Comparison of ENCODE assay signal across 17 mouse cellular contexts in genomic region chr12:76573381-76573780, GRCm38 (mm10). TPM values are rescaled to one million over a fixed set of nuclear protein-coding genes. Genes with fewer than 3 reads are reported as not detected.
DNase-seq lines count a peak whose midpoint lies in the region; ATAC-seq and TF ChIP-seq lines count a peak whose summit lies in the region.
"Had no signal": no experiment of that assay in that cellular context is flagged by ENCODE, and none has a peak within 500 bp of the region (broad histone marks: within the 10 kb centered on the region; RNA-seq: fewer than 3 reads in every experiment).

No protein-coding gene starts in this region.

- TF ChIP-seq POLR2A in kidney, adult 2 months (IDR thresholded peaks at IDR 0.05; ENCODE audit: low read depth, low read length): peak; percentile 1
- TF ChIP-seq POLR2A in heart, adult 2 months (IDR thresholded peaks at IDR 0.05; ENCODE audit: insufficient read depth, low read depth, low read length): no peak

- no peak for ATAC-seq in kidney, postnatal 0 days (replicated peaks; ENCODE audit: low FRiP score, low read depth)
- ATAC-seq in hindbrain, embryonic 14.5 days (ENCODE audit: low FRiP score): no peak
- ATAC-seq: forebrain, embryonic 16.5 days; hindbrain, embryonic 16.5 days had no signal

- H3K36me3 ChIP-seq in kidney, adult 2 months (ENCODE audit: control insufficient read depth, insufficient read depth, low read length): peaks cover 11% of the 10 kb centered on the region
- H3K36me3 ChIP-seq in kidney, postnatal 0 days (ENCODE audit: insufficient read depth, low read length): peaks cover 39% of the 10 kb centered on the region
- no peaks in the 10 kb centered on the region for H3K36me3 ChIP-seq in heart, adult 2 months (ENCODE audit: control insufficient read depth, insufficient read depth, low read length)
- H3K36me3 ChIP-seq in hindbrain, embryonic 14.5 days (replicated peaks; ENCODE audit: control insufficient read depth, insufficient read depth): no peaks in the 10 kb centered on the region
- H3K36me3 ChIP-seq: forebrain, embryonic 12.5 days had no signal

- peaks cover 19% of the 10 kb centered on the region; the same call in 1 of the 2 replicates for H3K4me1 ChIP-seq in kidney, adult 2 months (ENCODE audit: control insufficient read depth, insufficient read depth, low read length)
- peaks cover 14% of the 10 kb centered on the region for H3K4me1 ChIP-seq in kidney, postnatal 0 days (replicated peaks; ENCODE audit: insufficient read depth, low read length)
- H3K4me1 ChIP-seq in heart, adult 2 months (ENCODE audit: control insufficient read depth, insufficient read depth, low read length): peaks cover 2% of the 10 kb centered on the region; the same call in 1 of the 2 replicates
- no peaks in the 10 kb centered on the region for H3K4me1 ChIP-seq in hindbrain, embryonic 14.5 days (replicated peaks; ENCODE audit: control insufficient read depth, insufficient read depth, low read length)
- H3K4me1 ChIP-seq: forebrain, embryonic 12.5 days had no signal

- no peaks in the 10 kb centered on the region for H3K27me3 ChIP-seq in kidney, adult 2 months (replicated peaks; ENCODE audit: control insufficient read depth, insufficient read depth, low read length)
- H3K27me3 ChIP-seq in kidney, postnatal 0 days (ENCODE audit: insufficient read depth, low read length): no peaks in the 10 kb centered on the region
- H3K27me3 ChIP-seq in heart, adult 2 months (ENCODE audit: control insufficient read depth, insufficient read depth, low read length): no peaks in the 10 kb centered on the region
- no peaks in the 10 kb centered on the region for H3K27me3 ChIP-seq in hindbrain, embryonic 14.5 days (ENCODE audit: control insufficient read depth, insufficient read depth, low read length)
- H3K27me3 ChIP-seq: embryonic facial prominence, embryonic 12.5 days; forebrain, embryonic 12.5 days; heart, embryonic 13.5 days had no signal

- no peak for TF ChIP-seq EP300 in heart, adult 2 months (IDR thresholded peaks at IDR 0.05; ENCODE audit: insufficient read depth, low read depth, low read length)

- H3K27ac ChIP-seq in kidney, adult 2 months (ENCODE audit: insufficient read depth, low read depth, low read length): peak overlapping the region; percentile 96
- H3K27ac ChIP-seq in kidney, postnatal 0 days: peak overlapping the region; percentile 89
- no peak overlapping the region for H3K27ac ChIP-seq in heart, adult 2 months
- no peak overlapping the region for H3K27ac ChIP-seq in hindbrain, embryonic 14.5 days
- H3K27ac ChIP-seq: embryonic facial prominence, embryonic 12.5 days; forebrain, embryonic 12.5 days; heart, embryonic 13.5 days had no signal

- peak overlapping the region; percentile 60 for H3K4me3 ChIP-seq in kidney, adult 2 months (ENCODE audit: insufficient read depth, low read depth, low read length)
- no peak overlapping the region for H3K4me3 ChIP-seq in kidney, postnatal 0 days (replicated peaks; ENCODE audit: low read depth, low read length)
- H3K4me3 ChIP-seq in heart, adult 2 months: no peak overlapping the region
- H3K4me3 ChIP-seq in hindbrain, embryonic 14.5 days (replicated peaks; ENCODE audit: low read length): no peak overlapping the region
- H3K4me3 ChIP-seq: embryonic facial prominence, embryonic 12.5 days; forebrain, embryonic 12.5 days; heart, embryonic 13.5 days had no signal

- peak; percentile 75 for DNase-seq in kidney, adult 2 months
- no peak for DNase-seq in kidney, postnatal 10 days
- DNase-seq in kidney, adult 9 months: peak; percentile 71
- no peak for DNase-seq in kidney, postnatal 0 days (ENCODE audit: low spot score)
- DNase-seq in heart, adult 2 months: no peak
- DNase-seq in heart, adult 11 months: no peak
- DNase-seq in hindbrain, embryonic 14.5 days (ENCODE audit: low spot score): no peak
- DNase-seq: adrenal gland, adult 8-10 months; adrenal gland, postnatal 36 days; cerebellum, postnatal 14 days; gastrocnemius, postnatal 10 days; heart, postnatal 36 days had no signal

- no peak for TF ChIP-seq CTCF in kidney, adult 2 months (conservative IDR thresholded peaks at IDR 0.05; ENCODE audit: insufficient read depth, insufficient read length, low read depth, low read length)
- TF ChIP-seq CTCF in kidney, postnatal 0 days (IDR thresholded peaks at IDR 0.05; ENCODE audit: low read depth): no peak
- TF ChIP-seq CTCF in heart, adult 2 months (IDR thresholded peaks at IDR 0.05): no peak

- H3K9me3 ChIP-seq in kidney, postnatal 0 days (replicated peaks; ENCODE audit: low read length): no peaks in the 10 kb centered on the region
- H3K9me3 ChIP-seq in hindbrain, embryonic 14.5 days (ENCODE audit: control insufficient read depth, low read length): no peaks in the 10 kb centered on the region
- H3K9me3 ChIP-seq: embryonic facial prominence, embryonic 12.5 days; forebrain, embryonic 12.5 days; heart, embryonic 13.5 days had no signal

- WGBS in kidney, adult 2 months: 36% methylated on average over 6 of the region's 6 CpGs
- 74% methylated on average over 6 of the region's 6 CpGs for WGBS in kidney, postnatal 0 days
- WGBS in heart, adult 2 months: 92% methylated on average over 6 of the region's 6 CpGs
- 93% methylated on average over 6 of the region's 6 CpGs for WGBS in hindbrain, embryonic 14.5 days

- intact Hi-C loops in heart, adult 2 months (cut with DNase I): no loop called here

- H3K9ac ChIP-seq in kidney, postnatal 0 days (ENCODE audit: low read depth, low read length): no peak overlapping the region
- H3K9ac ChIP-seq in heart, adult 2 months (ENCODE audit: low read depth, low read length): no peak overlapping the region
- no peak overlapping the region for H3K9ac ChIP-seq in hindbrain, embryonic 14.5 days
- H3K9ac ChIP-seq: embryonic facial prominence, embryonic 12.5 days; forebrain, embryonic 12.5 days; heart, embryonic 13.5 days had no signal

- H3K79me2 ChIP-seq in heart, adult 2 months (replicated peaks; ENCODE audit: control insufficient read depth, insufficient read depth, low read length): no peaks in the 10 kb centered on the region

- H3K4me2 ChIP-seq in kidney, postnatal 0 days (ENCODE audit: low read length): peak overlapping the region; percentile 27; the same call in 1 of the 2 replicates
- H3K4me2 ChIP-seq in hindbrain, embryonic 14.5 days (replicated peaks): no peak overlapping the region
- H3K4me2 ChIP-seq: embryonic facial prominence, embryonic 12.5 days; forebrain, embryonic 12.5 days; heart, embryonic 13.5 days had no signal

RNA-seq across cellular contexts. Expression of gene Plekhg3, which starts 42.7 kb away (rescaled TPM):
- 57.9 and 67.6 TPM in 2 replicates for polyA plus RNA-seq in kidney, adult 2 months (2012; rRNA removed)
- polyA plus RNA-seq in kidney, postnatal 0 days (2015; fragmentation: Nextera tagmentation; extraction: Ambion mirVana): 14.9 and 17.7 TPM in 2 replicates
- 10 to 100 TPM; 11.6 to 13.6 TPM for total RNA-seq in heart, adult 2 months (2021)
- 12.9 and 16.8 TPM in 2 replicates for polyA plus RNA-seq in heart, adult 2 months (2012; rRNA removed)
- 1.3 and 1.6 TPM in 2 replicates for polyA plus RNA-seq in hindbrain, embryonic 14.5 days (2014; fragmentation: Nextera tagmentation; extraction: Ambion mirVana)

Comparison
In these comparisons a context has a peak if more than half of its experiments do, and no peak if none do; other contexts are left out.
1. DNase-seq: peak in kidney, adult 2 months (single experiment) and kidney, adult 9 months (single experiment); none in kidney, postnatal 10 days (single experiment), kidney, postnatal 0 days (single experiment), heart, adult 2 months (0 of 2), heart, adult 11 months (single experiment) and hindbrain, embryonic 14.5 days (single experiment).
2. H3K27ac ChIP-seq: peak in kidney, adult 2 months (single experiment) and kidney, postnatal 0 days (single experiment); none in heart, adult 2 months (single experiment) and hindbrain, embryonic 14.5 days (single experiment).